Mouse (Mus musculus) lung, adult 2 months (tissue): Measurements from ENCODE around the gene Scgb1c1.

ENCODE experiments used
- CTCF ChIP-seq: fragments of 200-500 bp; IDR thresholded peaks from 2 replicates; pipeline ENCODE4 v1.5.1; 2011; ENCODE audit warnings: mild to moderate bottlenecking, low read length, control low read depth; ENCODE audit not compliant: insufficient read depth
- POLR2A ChIP-seq: fragments of 200-500 bp; IDR thresholded peaks from 2 replicates; pipeline ENCODE4 v1.6.1; 2011; ENCODE audit warnings: low read depth, mild to moderate bottlenecking, control low read depth, low read length, borderline replicate concordance; ENCODE audit errors: extremely low read depth

DNA sequence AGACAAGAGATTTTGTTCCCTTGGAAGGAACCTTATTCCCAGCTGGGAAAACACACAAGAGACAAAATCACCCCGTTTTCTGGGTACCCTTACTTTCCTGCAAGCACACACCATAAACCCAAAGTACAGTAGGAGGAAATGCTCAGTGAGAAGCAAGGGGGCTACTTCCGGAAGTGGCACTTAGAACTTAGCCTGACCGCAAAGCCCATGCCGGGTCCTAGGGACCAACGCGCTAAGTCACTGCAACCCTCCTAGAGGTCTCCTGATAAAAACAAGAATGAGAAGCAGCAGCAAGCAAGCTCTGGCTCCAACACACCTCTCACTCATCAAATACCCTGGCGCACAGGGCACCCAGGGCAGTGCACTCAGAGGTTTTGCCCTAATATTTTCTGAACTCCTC is 34.0 kb downstream of the Scgb1c1 start:
- TF ChIP-seq CTCF = no peak
- no peak for TF ChIP-seq POLR2A
